Mouse (Mus musculus) adrenal gland, adult (tissue): ENCODE measurements around the gene Abca15.
"Not testable (repeated sequence)": the region's sequence is repeated elsewhere in the genome, so short reads cannot be mapped to it uniquely, and the experiment has no call there.

Source experiments
- DNase-seq, 2 experiments: peaks; one replicate each; pipeline ENCODE4 v3.0.0; 2022 to 2023; ENCODE audit warnings: low spot score in 1 of 2; ENCODE audit not compliant: inconsistent age in 2 of 2

Abca15 gene

DNA sequence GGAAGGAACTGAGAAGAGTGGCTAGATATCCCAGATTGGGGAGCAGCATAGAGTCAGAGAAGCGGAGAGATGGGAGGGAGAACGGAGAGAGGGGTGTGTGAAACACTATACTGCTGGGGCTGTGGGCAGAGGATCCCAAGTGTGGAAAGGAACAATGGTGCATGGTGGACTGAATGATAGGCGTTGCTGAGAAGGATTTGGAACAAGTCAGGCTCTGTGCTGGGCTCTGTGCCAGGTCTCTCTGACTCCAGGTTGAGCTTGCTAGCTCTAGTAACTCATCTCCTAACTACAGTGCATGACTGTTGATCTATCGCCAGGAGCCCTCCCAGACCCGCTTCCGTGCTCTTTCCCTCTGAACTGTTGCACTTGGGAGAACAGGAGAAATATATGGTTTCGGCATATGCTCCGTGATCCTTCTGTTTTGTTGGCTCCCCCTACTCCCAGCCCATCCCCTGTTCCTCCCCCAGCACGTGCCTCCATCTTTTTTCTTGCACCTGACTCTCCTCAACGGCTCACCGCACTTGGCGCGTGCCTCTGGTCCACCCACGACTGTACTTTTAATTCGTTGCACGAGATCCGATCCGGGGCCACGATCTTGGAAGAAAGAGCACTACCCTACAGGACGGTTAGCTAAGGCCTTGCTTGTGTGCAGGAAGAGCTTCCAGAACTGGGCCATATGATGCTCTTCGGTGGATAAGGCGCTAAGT, at the start of gene Abca15:
TSS of gene Abca15 (plus strand) at position 584 of the 707 bp plus-strand sequence.
- peak; percentile 14 to 33 for DNase-seq

DNA sequence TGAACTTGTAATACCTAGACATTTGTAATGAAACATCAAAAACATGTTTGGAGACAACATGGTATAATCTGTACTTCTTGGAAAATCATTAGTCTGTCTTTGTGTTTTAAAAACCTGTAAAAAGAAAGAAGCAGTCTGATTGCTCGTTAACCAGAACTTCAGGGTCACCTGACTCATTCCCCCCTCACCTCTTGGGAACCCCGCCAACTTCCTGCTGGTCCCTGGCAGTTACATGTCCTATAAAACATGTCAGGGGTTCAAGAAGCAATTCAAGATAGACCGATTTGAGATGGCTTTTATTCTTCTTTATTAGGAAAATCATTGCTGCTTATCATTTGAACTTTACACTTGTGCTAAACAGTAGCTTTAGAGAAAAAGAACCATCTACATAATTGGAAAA, 43.2 kb upstream of the Abca15 start:
- DNase-seq, result peak; percentile 20 to 78

GRCm38 (mm10) chr7:120316086-120316485, 12.4 kb upstream of the Abca15 start:
- DNase-seq, result no peak

DNA sequence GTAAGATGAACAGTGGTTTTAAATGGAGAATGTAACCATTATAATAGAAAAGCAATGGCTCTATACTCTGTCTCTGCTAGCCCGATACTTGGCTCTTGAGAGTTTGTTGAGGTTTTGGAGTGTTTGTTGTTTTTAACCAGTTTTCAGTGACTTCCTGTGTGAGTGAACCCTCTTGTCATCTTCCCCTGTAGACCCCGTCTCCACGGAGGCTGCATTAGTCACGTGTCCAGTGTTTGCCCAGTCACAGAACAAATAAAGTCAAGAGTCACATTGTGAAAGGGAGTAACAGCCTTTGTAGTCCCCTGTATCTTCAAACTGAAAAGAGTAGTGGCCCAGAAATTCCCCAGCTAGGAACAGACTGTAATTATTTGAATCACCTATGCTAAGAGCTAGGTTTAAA, 5.5 kb upstream of the Abca15 start:
- DNase-seq, result no peak

DNA sequence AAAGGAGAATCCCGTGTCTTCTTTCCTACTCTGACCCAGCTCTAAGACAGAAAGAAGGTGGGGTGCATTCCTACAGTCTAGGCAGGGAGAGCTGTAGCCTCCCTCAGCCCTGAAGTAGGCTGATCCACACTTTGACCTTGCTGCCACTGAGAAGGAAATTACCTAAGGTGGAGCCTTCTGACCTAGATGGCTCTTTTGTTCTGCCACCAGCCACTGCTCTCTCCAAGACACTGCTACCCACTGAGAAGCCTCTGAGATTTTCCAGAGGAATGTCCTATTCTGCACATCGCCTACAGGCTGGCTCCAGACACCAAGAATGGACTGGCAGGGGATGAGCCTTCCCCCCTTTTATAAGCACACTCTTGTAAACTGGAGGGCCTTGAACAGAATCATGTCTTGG, 2.6 kb upstream of the Abca15 start:
- DNase-seq, result not testable (repeated sequence)

- DNase-seq, result peak; percentile 15 to 65
Measured at GRCm38 (mm10) chr7:120327220-120328073, 1.0 kb upstream of the Abca15 start.

DNA sequence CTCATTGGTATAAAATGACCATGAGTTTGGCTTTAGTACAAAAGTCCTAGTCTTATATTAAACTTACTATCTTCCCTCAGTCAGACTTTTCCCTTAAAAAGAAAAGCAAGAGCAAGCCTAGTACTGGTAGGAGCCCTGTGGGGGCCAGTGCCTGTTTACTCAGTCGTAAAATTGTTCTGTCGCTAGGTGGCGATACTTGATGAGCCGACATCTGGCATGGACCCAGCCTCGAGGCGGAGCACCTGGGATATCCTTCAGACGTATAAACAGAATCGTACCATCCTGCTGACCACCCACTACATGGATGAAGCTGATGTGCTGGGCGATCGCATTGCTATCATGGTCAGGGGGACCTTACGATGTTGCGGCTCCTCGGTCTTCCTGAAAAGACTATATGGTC, 32.7 kb downstream of the Abca15 start:
- peak in 1 of 2 experiments; percentile 3 for DNase-seq

GRCm38 (mm10) chr7:120409447-120409846, 81.0 kb downstream of the Abca15 start, which contains the start of gene Abca16:
Gene Abca16, plus strand, starts transcription at chr7:120409647.
- no peak for DNase-seq

GRCm38 (mm10) chr7:120412391-120412790, 83.9 kb downstream of the Abca15 start:
- no peak for DNase-seq

GRCm38 (mm10) chr7:120426625-120427024, 98.2 kb downstream of the Abca15 start:
- DNase-seq, result no peak

- DNase-seq, result no peak
Measured at GRCm38 (mm10) chr7:120431464-120431863, 103.0 kb downstream of the Abca15 start.
